Mouse (Mus musculus): ENCODE results near the gene Wdr75. TPM values are rescaled to one million over a fixed set of nuclear protein-coding genes. Genes with fewer than 3 reads are reported as not detected.

Wdr75 gene
- total RNA-seq (2015; ENCODE audit: low replicate concordance) (19.4 and 25.2 TPM in 2 replicates), total RNA-seq (2017; ENCODE audit: low replicate concordance) (12.8 and 16.9 TPM in 2 replicates)

DNA sequence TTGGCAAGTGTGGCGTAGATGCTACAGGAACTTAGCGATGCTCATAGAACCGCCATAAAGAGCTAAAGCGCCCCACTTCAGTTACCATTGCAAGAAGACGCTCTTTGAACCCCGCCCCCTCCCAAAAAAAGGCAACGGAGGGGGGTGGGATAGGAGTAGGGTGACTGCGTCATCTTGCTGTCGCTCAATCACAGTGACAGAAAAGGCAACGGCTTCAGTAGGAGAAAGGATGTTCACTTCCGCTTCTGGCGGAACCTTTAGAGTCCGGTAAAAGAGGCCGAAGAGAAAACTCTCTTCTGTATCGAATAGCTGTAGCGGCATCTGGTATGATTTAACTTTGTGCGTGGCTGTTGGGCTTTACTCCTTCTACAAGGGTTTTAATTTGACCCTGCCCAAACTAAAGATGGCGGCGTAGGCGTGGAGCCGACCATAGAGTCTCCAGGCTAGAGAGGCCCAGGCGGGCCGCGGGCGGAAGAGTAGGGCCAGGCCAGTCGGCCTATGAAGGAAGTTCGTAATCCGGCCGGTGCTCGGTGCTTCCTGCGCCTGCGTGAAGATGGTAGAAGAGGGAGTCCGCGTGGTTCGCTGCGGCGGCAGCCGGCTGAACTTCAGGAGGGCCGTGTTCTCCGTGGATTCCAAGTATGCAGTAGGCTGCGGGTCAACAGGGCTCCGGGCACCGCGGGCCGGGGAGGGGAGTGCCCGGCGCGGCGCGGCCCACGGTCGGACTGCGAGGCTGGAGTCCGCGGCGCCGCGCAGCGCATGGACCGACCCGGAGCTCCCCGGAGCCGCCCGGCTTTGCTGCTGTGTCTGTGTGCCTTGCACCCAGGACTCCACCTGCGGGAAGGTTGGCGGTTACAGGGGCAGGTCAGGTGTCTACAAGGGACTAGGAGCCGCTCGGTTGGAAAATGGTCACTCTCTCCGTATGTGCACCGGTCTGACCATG lies at the start of gene Wdr75:
Gene Wdr75 (plus strand): TSS at position 198 of the 940 bp plus-strand sequence.
- peak; percentile 100 for ATAC-seq (replicated peaks; ENCODE audit: low FRiP score, poor library complexity, severe bottlenecking)

DNA sequence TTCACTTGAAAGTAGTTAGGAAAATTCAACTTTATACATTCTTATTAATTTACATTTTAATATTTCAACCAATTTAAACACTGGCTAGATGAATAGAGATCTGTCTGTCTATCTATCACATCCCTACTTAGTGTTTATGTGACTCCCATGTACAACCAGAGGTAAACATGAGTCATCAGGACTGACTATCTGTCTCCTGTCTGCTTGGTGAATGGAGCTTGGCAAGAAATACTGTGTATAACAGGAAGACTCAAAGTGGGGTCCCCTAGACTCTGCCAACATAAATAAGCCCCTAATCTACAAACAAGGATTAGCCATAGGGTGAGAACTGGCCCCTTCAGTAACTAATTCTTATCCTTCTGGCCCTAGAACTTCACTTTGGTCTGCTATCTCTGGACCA lies 39.1 kb upstream of the Wdr75 start:
- ATAC-seq (replicated peaks; ENCODE audit: low FRiP score, poor library complexity, severe bottlenecking), result no peak

DNA sequence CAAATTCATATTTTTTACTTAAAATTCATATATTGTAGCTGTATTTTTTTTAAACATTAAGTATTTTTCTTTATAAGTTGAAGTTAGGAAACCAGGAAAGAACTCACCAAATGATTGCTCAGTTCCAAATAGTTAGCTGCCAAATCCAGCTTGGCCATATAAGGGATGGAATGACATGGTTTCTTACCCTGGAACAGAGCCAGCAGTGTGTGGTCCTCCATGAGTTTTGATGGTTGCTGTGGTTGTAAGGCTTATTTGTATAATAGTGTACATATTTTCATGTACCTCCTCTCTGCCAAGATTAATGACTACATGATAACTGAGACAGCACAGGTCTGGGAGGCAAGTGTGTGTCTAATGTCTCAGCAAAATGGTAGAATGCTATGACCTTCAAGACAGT lies 38.3 kb upstream of the Wdr75 start:
- no peak for ATAC-seq (replicated peaks; ENCODE audit: low FRiP score, poor library complexity, severe bottlenecking)

DNA sequence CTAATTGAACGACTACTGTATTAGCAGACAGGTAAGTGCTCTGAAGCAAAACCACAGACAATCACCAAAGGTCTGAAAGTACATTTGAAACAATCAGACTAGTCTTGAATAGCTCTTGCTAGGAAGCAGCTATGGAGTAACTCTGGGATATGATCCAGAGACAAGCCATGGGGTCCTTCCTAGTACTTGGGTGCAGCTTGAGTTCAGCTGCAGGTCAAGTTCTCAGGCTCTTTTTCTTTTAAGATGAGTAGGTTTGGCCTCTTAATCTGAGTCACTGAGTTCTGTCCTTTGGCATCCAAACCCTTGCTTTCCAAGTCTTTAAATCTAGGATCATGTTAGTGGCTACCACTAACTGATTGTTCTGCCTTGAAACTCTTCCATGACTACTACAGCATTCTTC lies 37.0 kb upstream of the Wdr75 start:
- ATAC-seq (replicated peaks; ENCODE audit: low FRiP score, poor library complexity, severe bottlenecking), result no peak

DNA sequence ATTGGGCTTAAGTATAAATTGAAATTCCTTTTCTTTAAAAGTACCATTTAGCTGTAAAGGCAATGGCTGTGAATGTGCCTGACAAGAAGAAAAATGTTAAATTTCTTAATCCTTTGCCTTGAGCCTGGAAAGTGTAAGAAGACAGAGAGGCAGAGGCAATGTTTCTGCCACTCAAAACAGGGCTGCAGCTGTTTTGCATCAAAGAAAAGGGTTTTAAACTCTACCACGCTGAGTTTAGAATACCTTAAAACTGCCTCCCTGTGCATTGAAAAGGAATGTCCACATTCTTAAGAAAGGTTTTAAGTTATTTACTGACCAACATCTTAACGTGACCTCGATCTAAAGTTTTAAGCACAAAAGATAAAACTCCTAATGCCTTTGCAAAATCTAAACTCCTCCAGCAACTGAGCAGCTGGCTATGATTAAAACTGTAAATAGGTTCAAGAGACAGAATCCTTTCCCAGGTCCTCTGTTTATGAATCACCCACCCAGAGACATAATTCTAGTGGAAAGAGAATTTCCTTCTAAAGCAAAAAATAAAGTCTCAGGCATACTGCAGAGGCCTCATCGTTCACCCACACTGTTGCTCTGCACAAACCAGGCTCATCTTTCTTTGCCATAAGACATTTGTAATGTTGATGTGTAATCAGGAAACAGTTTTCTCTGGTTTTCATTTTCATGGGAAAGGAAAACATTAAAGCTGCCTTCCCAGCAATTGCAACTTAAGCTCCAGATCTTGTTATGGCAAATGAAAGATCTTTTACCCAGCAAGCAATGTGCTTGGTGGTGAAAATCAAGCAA lies 34.1 kb upstream of the Wdr75 start:
- no peak for ATAC-seq (replicated peaks; ENCODE audit: low FRiP score, poor library complexity, severe bottlenecking)

DNA sequence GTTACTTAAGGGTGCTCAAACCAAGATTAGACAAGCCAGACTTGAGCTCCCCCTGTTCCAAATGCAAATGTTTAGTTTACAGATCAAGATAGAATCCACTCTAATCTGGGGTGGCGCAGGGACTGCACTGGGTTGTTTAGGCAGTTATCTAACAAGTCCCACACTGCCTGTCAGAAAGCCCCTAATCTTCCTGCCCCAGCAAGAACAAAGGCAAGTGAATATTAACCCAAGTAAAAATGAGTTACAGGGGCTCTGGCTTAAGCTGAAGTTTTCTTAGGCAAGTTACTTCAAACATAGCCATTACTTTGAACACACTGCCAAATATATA lies 33.5 kb upstream of the Wdr75 start:
- ATAC-seq (replicated peaks; ENCODE audit: low FRiP score, poor library complexity, severe bottlenecking), result no peak

DNA sequence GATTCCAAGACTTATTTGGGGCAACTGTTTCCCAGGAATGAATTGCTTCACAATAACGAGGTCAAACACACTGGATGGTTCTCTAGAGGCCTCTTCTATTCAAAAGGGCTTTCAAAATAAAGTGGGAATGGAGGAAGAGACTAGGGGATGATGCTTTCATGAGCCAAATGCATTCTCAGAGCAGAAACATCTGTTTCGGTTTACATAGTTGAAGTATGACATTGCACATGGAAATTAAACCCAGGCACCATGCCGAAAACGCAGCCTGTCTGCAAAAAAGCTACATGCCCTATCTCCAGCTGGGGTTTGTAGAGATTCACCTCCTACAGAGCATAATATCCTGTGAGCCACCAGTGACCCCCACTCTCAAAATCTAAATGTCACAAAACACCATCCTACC lies 29.3 kb upstream of the Wdr75 start:
- ATAC-seq (replicated peaks; ENCODE audit: low FRiP score, poor library complexity, severe bottlenecking), result no peak

DNA sequence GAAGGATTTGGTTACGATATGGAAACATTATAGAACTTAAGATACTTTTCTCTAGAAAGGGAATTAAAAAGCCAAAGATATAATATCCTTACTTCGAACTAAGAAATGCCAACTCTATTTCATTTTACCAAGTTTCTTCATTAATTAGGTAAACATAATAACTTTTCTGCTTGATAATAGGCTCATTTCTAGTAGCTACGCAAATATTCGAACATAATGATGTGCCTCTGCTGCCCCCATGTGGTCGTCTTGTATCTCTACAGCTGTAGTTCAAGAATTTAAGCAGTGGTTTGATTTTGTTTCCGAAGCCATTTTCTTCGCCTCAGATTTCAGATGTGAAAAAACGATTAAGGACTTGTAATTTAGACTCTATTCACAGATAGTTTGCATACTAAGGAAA lies 28.8 kb upstream of the Wdr75 start:
- no peak; the same call in 1 of the 2 replicates for ATAC-seq (replicated peaks; ENCODE audit: low FRiP score, poor library complexity, severe bottlenecking)

DNA sequence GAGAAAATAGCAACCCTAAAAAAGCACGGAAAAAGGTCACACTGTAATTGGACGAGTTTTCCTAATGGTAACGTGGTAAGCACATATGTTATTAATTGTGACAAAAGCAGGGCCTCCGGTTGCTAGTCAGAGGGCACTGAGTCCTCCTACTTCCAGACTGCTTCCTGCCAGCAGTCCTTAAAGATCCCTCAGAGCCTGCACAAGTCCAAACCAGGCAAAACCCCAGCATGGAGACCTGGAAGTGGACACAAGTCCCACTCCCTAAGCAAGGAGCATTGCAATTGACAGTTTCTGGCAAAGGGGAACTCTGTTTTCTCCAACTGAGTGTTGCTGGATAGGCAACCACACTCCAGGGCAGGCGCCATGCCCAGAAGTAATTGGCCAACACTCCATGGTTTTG lies 27.4 kb upstream of the Wdr75 start:
- no peak for ATAC-seq (replicated peaks; ENCODE audit: low FRiP score, poor library complexity, severe bottlenecking)

DNA sequence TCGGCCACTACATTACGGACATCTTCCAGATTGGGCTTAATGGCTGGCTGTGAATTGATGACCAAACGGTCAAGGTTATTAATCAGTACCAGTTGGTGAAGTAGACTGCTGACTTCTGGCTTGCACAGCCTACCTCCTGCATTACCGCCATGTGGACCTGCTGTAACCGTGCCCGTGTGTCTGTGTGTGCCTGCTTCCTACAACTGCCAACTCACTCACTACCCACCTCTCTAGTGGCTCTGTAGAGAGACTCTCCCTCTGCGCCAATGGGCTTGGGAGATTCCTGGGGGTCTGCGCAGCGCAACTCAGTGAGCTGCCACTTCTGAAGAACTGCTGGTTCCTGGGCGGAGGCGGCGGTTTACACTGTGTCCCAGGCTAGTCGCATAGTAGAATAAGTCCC lies 25.6 kb upstream of the Wdr75 start:
- ATAC-seq (replicated peaks; ENCODE audit: low FRiP score, poor library complexity, severe bottlenecking), result no peak

DNA sequence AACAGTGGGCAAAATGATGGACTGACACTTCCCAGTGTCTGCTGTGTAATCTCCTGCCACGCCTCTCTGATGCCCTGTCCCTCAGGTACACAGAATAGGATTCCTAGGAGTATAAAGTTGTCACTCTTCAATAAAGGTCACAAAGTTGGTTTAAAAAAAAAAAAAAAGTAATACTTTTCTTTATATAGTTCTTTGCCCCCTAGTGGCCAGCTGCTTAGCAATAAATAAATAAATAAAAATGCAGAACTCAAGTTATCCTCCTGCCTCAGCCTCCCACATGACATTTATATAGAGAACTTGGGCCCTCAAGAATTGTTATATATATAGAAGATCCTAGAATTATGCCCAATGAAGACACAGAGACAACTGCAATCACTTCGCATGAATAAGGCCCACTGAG lies 24.9 kb upstream of the Wdr75 start:
- ATAC-seq (replicated peaks; ENCODE audit: low FRiP score, poor library complexity, severe bottlenecking), result no peak

DNA sequence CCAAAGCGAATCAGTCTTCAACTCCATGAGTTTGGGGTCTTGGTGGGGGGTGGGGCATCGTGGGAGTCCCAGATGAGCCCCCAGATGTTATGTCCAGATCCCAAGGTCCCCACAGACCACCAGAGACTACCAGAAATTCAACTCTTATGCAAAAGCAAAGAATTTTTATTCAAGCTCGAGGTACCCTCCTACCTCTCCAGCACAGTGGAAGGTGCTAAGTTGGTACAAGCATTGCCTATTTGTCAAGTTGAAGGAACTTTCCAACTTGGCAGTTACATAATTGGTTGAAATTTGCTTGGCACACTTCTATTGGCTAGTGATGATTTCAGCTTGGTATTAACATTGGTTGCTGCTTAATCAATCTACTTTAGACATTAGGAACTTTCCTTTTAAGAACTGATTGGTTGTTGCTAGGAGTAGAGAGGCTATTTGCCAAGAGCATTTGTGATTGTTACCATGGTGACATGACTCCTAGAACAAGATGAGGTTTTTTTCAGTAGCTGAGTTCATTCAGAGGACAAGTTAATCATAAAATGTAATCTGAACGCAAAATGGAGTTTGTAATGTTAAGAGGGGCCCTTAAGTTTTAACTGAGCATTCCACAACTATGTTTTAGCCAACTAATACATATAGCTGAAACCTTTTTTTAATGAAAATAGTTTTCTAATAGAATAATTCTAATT lies 14.2 kb upstream of the Wdr75 start:
- no peak for ATAC-seq (replicated peaks; ENCODE audit: low FRiP score, poor library complexity, severe bottlenecking)

DNA sequence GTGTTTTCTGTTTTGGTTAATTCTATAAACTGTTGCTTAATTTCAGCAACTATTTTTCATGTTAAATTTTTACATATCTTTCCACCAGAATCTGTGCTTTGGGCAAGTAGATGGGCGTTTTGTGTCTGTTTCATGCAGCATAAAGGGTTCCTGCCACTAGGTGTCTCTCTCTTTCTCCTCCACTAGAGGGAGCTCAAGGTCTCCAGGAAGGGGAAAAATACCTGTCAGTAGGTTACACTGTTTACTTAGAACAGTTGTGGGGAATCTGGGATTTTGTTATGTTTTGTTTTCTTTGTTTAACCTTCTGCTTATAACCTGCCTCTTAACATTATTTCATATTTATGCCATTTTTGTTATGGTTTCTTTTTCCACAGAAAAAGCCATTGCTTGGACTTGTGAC lies 21.9 kb downstream of the Wdr75 start:
- ATAC-seq (replicated peaks; ENCODE audit: low FRiP score, poor library complexity, severe bottlenecking), result peak; percentile 81

DNA sequence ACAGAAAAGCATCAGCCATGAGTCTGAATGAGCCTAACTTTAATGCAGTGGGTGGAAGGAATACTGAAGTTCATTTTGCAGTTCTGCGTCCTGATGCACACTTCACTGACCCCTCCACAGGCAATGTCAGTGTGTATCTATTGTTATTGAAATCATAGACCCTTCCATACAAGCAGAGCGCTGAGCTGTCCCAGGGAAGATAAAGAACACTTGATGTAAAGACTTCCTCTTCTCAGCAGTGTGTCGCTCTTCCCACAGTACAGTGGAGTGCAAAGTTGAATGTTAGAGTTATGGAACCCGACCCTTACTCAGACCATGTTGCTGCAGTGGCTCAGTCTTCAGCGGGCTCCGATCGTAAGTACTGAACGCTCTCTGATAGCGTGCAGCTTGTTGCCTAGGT lies 23.6 kb downstream of the Wdr75 start:
- no peak for ATAC-seq (replicated peaks; ENCODE audit: low FRiP score, poor library complexity, severe bottlenecking)

DNA sequence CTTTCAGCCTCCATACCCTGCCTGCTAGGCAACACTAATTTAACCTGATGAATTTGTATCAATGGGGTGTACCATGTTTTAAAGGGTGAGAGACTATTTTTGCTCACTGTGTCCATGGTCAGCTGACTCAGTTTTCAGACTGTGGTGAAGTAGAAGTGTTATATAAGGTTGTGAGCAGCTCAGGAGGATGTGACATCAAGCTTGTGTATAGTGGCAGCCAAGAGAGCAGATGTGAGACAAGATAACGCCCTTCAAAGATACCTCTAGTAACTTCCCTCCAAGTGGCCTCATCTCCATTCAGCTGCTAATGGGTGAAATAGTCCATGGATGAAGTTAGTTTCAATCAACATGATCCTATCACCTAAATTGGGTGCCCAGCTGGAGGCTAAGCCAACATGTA lies 29.5 kb downstream of the Wdr75 start:
- no peak for ATAC-seq (replicated peaks; ENCODE audit: low FRiP score, poor library complexity, severe bottlenecking)

DNA sequence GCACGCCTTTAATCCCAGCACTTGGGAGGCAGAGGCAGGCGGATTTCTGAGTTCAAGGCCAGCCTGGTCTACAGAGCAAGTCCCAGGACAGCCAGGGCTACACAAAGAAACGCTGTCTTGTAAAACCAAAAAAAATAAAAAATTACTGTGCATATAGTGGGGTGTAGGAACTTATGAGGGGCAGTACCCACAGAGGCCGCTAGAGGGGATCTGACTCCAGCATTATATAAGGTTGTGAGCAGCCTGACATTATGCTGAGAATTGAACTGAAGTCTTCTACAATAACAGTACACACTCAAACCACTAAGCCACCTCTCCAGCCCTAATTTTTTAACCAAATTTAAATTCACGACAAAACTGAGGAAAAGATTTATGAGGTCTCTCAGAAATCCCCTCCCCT lies 30.2 kb downstream of the Wdr75 start:
- ATAC-seq (replicated peaks; ENCODE audit: low FRiP score, poor library complexity, severe bottlenecking), result peak; percentile 91

DNA sequence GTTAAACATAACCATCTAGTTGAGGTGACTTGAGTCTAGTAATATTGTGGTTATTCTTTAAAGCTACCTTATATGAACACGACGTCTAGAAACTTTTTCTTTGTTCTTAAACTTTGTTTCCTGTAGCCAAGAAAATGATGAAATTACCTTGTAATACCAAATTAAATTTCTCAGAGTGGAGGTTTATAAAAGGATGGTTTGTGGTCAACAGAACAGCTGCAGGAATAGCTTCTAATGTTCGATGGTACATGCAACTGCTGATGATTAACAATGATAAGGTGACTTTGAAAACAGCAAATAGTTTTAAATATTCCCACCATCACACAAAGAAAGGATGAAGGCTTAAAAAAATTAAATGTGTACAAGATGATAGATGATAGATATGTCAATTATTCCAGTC lies 30.7 kb downstream of the Wdr75 start:
- ATAC-seq (replicated peaks; ENCODE audit: low FRiP score, poor library complexity, severe bottlenecking), result no peak

DNA sequence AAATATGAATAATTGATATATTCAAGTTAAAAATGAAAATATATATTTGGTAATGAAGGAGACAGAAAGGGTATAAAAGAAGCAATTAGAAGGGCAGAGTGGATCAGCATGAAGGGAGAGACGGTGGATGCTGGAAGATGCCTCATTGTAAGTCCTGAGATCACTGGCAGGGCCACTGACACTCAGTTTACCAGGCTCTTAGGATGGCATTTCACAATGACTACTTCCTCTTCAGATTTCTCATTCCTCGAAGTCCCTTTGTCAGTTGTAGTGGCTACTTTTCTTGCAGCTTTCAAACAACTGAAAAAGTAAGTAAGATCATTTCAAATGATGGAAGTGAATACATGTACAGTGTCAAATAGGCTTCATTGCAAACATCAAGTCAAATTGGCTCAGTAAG lies 31.2 kb downstream of the Wdr75 start:
- ATAC-seq (replicated peaks; ENCODE audit: low FRiP score, poor library complexity, severe bottlenecking), result no peak

DNA sequence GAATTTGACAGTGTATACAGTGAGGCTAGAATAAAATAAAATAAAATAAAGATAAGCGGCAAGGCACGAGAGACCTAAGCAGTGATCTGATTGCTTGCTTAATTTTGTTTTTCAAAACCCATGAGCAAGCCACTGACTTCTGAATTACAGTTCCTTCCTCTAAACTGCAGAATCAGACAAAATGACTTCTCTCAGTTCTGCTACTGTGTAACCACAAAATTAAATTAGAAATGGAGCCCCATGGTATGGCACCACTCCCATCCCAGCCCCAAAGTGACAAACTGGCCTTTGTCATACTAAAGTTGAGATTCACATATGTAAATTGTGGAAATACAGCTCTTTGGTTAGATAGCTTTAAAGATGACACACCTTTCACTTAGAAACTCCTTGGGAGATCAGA lies 31.8 kb downstream of the Wdr75 start:
- ATAC-seq (replicated peaks; ENCODE audit: low FRiP score, poor library complexity, severe bottlenecking), result no peak

DNA sequence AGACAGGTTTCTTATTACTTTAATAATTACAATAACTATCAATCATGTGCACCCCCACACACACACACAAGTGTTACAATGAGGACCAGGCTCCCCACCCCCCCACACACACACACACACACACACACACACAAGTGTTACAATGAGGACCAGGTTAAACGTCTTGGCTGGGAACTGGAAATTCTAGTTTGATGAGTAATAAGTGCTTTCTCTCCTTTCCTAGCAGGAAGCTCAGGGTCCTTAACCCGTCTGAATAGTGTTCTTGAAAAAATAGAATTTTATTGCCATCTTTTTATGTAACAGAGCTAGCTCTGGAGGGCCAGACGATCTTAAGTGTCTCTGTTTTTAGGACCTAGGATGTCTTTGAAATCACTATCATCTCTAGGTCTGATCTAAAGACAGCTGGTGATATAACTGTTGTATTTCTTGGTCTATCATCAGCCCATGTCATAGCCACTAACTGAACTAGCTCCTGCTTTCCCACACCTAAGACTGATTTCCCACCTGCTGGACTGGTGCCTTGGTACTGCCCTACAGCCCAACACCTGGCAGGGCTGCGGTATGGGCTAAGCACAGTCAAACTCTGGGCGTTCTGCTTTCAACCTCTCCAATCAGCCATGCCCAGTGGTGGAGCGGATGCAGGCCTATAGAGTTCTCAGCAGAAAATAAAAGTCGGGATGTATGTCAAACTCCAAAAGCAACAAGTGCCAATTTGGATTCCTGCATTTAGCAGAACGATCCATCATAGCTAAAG lies 35.7 kb downstream of the Wdr75 start:
- no peak for ATAC-seq (replicated peaks; ENCODE audit: low FRiP score, poor library complexity, severe bottlenecking)

Data from erythroblast, adult 5-6 weeks (primary cell).